Mouse (Mus musculus): ENCODE results near the gene Palmd. TPM values are rescaled to one million over a fixed set of nuclear protein-coding genes. Genes with fewer than 3 reads are reported as not detected.

Gene Palmd
- polyA plus RNA-seq, 1 experiment from 2014 or later: 2.5 TPM

GRCm38 (mm10) chr3:116966225-116966624, 2.6 kb downstream of the Palmd start:
- no peak overlapping the region for H3K4me3 ChIP-seq (ENCODE audit: low read depth, low read length)
- H3K4me2 ChIP-seq (replicated peaks; ENCODE audit: low read depth): no peak overlapping the region; the same call in 1 of the 2 replicates
- H3K27ac ChIP-seq (ENCODE audit: low read depth, low read length): no peak overlapping the region
- no peaks in the 10 kb centered on the region for H3K4me1 ChIP-seq (replicated peaks; ENCODE audit: control insufficient read depth, insufficient read depth, low read length)
- H3K27me3 ChIP-seq (replicated peaks; ENCODE audit: control insufficient read depth, insufficient read depth, low read length): no peaks in the 10 kb centered on the region
- peak; percentile 68 for TF ChIP-seq CTCF (IDR thresholded peaks at IDR 0.05; ENCODE audit: low read depth)
- no peak overlapping the region for H3K9ac ChIP-seq (ENCODE audit: low read depth, low read length)
- no peaks in the 10 kb centered on the region for H3K9me3 ChIP-seq (ENCODE audit: control insufficient read depth)
- no peaks in the 10 kb centered on the region for H3K36me3 ChIP-seq (ENCODE audit: control insufficient read depth, insufficient read depth)
- WGBS: 33% methylated on average over 4 of the region's 4 CpGs
- ATAC-seq: peak; percentile 60; the same call in 1 of the 2 replicates

- Histone ChIP-seq H3K27ac (ENCODE audit: low read depth, low read length) (no peak overlapping the region), H3K4me1 (replicated peaks; ENCODE audit: control insufficient read depth, insufficient read depth, low read length) (no peaks in the 10 kb centered on the region), H3K27me3 (replicated peaks; ENCODE audit: control insufficient read depth, insufficient read depth, low read length) (no peaks in the 10 kb centered on the region), H3K36me3 (ENCODE audit: control insufficient read depth, insufficient read depth) (no peaks in the 10 kb centered on the region), H3K4me2 (replicated peaks; ENCODE audit: low read depth) (no peak overlapping the region), H3K4me3 (ENCODE audit: low read depth, low read length) (no peak overlapping the region), H3K9ac (ENCODE audit: low read depth, low read length) (no peak overlapping the region), H3K9me3 (ENCODE audit: control insufficient read depth) (no peaks in the 10 kb centered on the region)
- ATAC-seq: no peak
- TF ChIP-seq CTCF (IDR thresholded peaks at IDR 0.05; ENCODE audit: low read depth): no peak
- WGBS: 83% methylated on average over 9 of the region's 9 CpGs
Observed at GRCm38 (mm10) chr3:116964426-116964825, 4.4 kb downstream of the Palmd start.

- no peaks in the 10 kb centered on the region for H3K27me3 ChIP-seq (replicated peaks; ENCODE audit: control insufficient read depth, insufficient read depth, low read length)
- no peaks in the 10 kb centered on the region for H3K9me3 ChIP-seq (ENCODE audit: control insufficient read depth)
- no peaks in the 10 kb centered on the region for H3K4me1 ChIP-seq (replicated peaks; ENCODE audit: control insufficient read depth, insufficient read depth, low read length)
- 57% methylated on average over 4 of the region's 4 CpGs for WGBS
- H3K4me2 ChIP-seq (replicated peaks; ENCODE audit: low read depth): no peak overlapping the region
- no peak overlapping the region for H3K27ac ChIP-seq (ENCODE audit: low read depth, low read length)
- H3K4me3 ChIP-seq (ENCODE audit: low read depth, low read length): no peak overlapping the region
- TF ChIP-seq CTCF (IDR thresholded peaks at IDR 0.05; ENCODE audit: low read depth): no peak
- no peak for ATAC-seq
- H3K36me3 ChIP-seq (ENCODE audit: control insufficient read depth, insufficient read depth): no peaks in the 10 kb centered on the region
- H3K9ac ChIP-seq (ENCODE audit: low read depth, low read length): no peak overlapping the region
Observed at GRCm38 (mm10) chr3:116963213-116963612, 5.6 kb downstream of the Palmd start.

- Histone ChIP-seq H3K9me3 (ENCODE audit: control insufficient read depth) (no peaks in the 10 kb centered on the region), H3K4me1 (replicated peaks; ENCODE audit: control insufficient read depth, insufficient read depth, low read length) (no peaks in the 10 kb centered on the region), H3K4me3 (ENCODE audit: low read depth, low read length) (no peak overlapping the region), H3K27ac (ENCODE audit: low read depth, low read length) (no peak overlapping the region), H3K36me3 (ENCODE audit: control insufficient read depth, insufficient read depth) (no peaks in the 10 kb centered on the region), H3K27me3 (replicated peaks; ENCODE audit: control insufficient read depth, insufficient read depth, low read length) (no peaks in the 10 kb centered on the region), H3K4me2 (replicated peaks; ENCODE audit: low read depth) (no peak overlapping the region), H3K9ac (ENCODE audit: low read depth, low read length) (no peak overlapping the region)
- TF ChIP-seq CTCF (IDR thresholded peaks at IDR 0.05; ENCODE audit: low read depth): no peak
- no peak for ATAC-seq
- 81% methylated on average over 15 of the region's 15 CpGs for WGBS
Observed at GRCm38 (mm10) chr3:116961354-116962142, 7.2 kb downstream of the Palmd start.

- Histone ChIP-seq H3K9ac (ENCODE audit: low read depth, low read length) (no peak overlapping the region), H3K36me3 (ENCODE audit: control insufficient read depth, insufficient read depth) (no peaks in the 10 kb centered on the region), H3K27ac (ENCODE audit: low read depth, low read length) (no peak overlapping the region), H3K4me1 (replicated peaks; ENCODE audit: control insufficient read depth, insufficient read depth, low read length) (no peaks in the 10 kb centered on the region), H3K4me3 (ENCODE audit: low read depth, low read length) (no peak overlapping the region), H3K27me3 (replicated peaks; ENCODE audit: control insufficient read depth, insufficient read depth, low read length) (no peaks in the 10 kb centered on the region), H3K4me2 (replicated peaks; ENCODE audit: low read depth) (no peak overlapping the region), H3K9me3 (ENCODE audit: control insufficient read depth) (no peaks in the 10 kb centered on the region)
- 82% methylated on average over 2 of the region's 2 CpGs for WGBS
- ATAC-seq: no peak
- TF ChIP-seq CTCF (IDR thresholded peaks at IDR 0.05; ENCODE audit: low read depth): no peak
Observed at GRCm38 (mm10) chr3:116960414-116960813, 8.4 kb downstream of the Palmd start.

- no peaks in the 10 kb centered on the region for H3K27me3 ChIP-seq (replicated peaks; ENCODE audit: control insufficient read depth, insufficient read depth, low read length)
- TF ChIP-seq CTCF (IDR thresholded peaks at IDR 0.05; ENCODE audit: low read depth): no peak
- no peaks in the 10 kb centered on the region for H3K36me3 ChIP-seq (ENCODE audit: control insufficient read depth, insufficient read depth)
- no peaks in the 10 kb centered on the region for H3K4me1 ChIP-seq (replicated peaks; ENCODE audit: control insufficient read depth, insufficient read depth, low read length)
- no peak for ATAC-seq
- no peak overlapping the region for H3K4me2 ChIP-seq (replicated peaks; ENCODE audit: low read depth)
- no peak overlapping the region for H3K4me3 ChIP-seq (ENCODE audit: low read depth, low read length)
- 72% methylated on average over 6 of the region's 6 CpGs for WGBS
- no peak overlapping the region for H3K27ac ChIP-seq (ENCODE audit: low read depth, low read length)
- H3K9ac ChIP-seq (ENCODE audit: low read depth, low read length): no peak overlapping the region
- no peaks in the 10 kb centered on the region for H3K9me3 ChIP-seq (ENCODE audit: control insufficient read depth)
Observed at GRCm38 (mm10) chr3:116955061-116955460, 13.7 kb downstream of the Palmd start.

Measured in intestine, postnatal 0 days (tissue).